Mouse (Mus musculus) kidney, adult 8-10 months (tissue): Measurements from ENCODE around the gene Ppm1j.
A peak's percentile ranks its signal among the peaks of the same experiment; 100 is the strongest.

Source experiments
- DNase-seq, 2 experiments: peaks; one replicate each; pipeline ENCODE4 v3.0.0; 2022

Ppm1j gene

GRCm38 (mm10) chr3:104815346-104815745 is 34.5 kb downstream of the Ppm1j start:
- DNase-seq = no peak

- DNase-seq = no peak
Observed at GRCm38 (mm10) chr3:104816130-104816529, 35.3 kb downstream of the Ppm1j start.

GRCm38 (mm10) chr3:104817481-104817990 is 36.7 kb downstream of the Ppm1j start:
- DNase-seq = peak in 1 of 2 experiments; percentile 57

- DNase-seq = peak; percentile 84 to 87
Observed at GRCm38 (mm10) chr3:104817991-104818748, 37.3 kb downstream of the Ppm1j start, which contains the start of gene Mov10. Gene Mov10, minus strand, starts transcription at chr3:104818563.

- no peak for DNase-seq
Observed at GRCm38 (mm10) chr3:104818749-104819134, 37.9 kb downstream of the Ppm1j start.

GRCm38 (mm10) chr3:104820426-104820825 is 39.6 kb downstream of the Ppm1j start:
- DNase-seq = no peak

- DNase-seq = no peak
Observed at GRCm38 (mm10) chr3:104822413-104822812, 41.6 kb downstream of the Ppm1j start.
